Mouse (Mus musculus) adrenal gland, adult 10 weeks (tissue): ENCODE data around the gene Btbd35f8. TPM values are rescaled to one million over a fixed set of nuclear protein-coding genes. Genes with fewer than 3 reads are reported as not detected.

Source experiments
- polyA plus RNA-seq: library from polyadenylated mRNA; stranded (reverse); fragments of 350-450 nt; fragmentation: Illumina TruSeq; extraction: RNeasy Lipid Tissue Mini Kit (QIAGEN cat#74804); gene quantifications from one replicate; pipeline ENCODE4 v1.2.3, GENCODE M21; 2014; ENCODE audit warnings: low read depth, low replicate concordance

The Btbd35f8 gene
- polyA plus RNA-seq, result not detected

DNA sequence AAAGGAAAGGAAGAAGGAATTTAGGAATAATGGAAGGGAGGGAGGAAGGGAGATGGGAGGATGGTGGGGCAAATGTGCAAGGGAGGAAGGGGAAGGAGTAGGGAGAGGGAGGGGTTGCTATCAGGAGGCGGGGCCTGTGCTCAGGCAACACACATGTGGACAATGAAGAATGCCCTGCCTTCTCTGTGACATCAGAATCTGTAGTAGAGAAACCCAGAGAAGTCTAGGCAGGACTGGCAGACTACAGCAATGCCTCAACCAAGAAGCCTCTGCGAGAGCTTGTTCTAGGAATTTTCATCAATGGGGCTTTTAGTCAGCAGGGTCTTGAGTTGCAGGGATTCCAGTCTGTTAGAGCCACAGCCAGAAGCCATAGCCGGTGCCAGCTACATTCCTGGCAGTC lies at the start of gene Btbd35f8:
Gene Btbd35f8, plus strand, starts transcription at position 301 of the 400 bp plus-strand sequence.

Other genes with a start within 250 kb of the Btbd35f8 start
- gene Spin2g, start 211.8 kb upstream of the Btbd35f8 start, polyA plus RNA-seq, result not detected